Mouse (Mus musculus): ENCODE data around the gene Notum. TPM values are rescaled to one million over a fixed set of nuclear protein-coding genes. Genes with fewer than 3 reads are reported as not detected.
"Not testable (repeated sequence)": the region's sequence is repeated elsewhere in the genome, so short reads cannot be mapped to it uniquely, and the experiment has no call there.

Notum gene
- polyA plus RNA-seq, 1 experiment from 2014 or later = 0.49 TPM

DNA sequence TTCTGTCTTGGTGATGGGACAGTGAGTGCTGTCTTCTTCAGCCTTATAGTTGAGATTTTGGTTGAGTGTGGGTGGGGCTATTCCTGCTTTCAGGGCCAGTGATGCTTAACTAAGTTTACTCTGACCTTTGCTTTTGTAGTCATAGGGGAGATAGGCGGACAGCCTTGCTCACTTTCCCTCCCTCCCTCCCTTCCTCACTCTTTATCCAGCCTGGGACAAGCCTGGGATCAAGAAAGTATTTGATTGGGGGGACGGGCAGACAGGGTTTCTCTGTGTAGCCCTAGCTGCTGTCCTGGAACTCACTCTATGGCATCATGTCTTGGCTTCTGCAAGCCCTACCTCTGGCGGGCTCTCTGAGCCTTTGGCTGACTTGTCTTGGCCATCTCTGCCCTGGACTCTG is 32.5 kb upstream of the Notum start:
- Histone ChIP-seq H3K36me3 (replicated peaks) (peaks cover 55% of the 10 kb centered on the region), H3K4me2 (no peak overlapping the region), H3K4me1 (peaks cover 15% of the 10 kb centered on the region), H3K4me3 (replicated peaks) (no peak overlapping the region), H3K27me3 (no peaks in the 10 kb centered on the region), H3K9ac (no peak overlapping the region), H3K27ac (no peak overlapping the region), H3K9me3 (no peaks in the 10 kb centered on the region)
- no peak for ATAC-seq (ENCODE audit: low FRiP score)
- WGBS = 59% methylated on average over 3 of the region's 3 CpGs

DNA sequence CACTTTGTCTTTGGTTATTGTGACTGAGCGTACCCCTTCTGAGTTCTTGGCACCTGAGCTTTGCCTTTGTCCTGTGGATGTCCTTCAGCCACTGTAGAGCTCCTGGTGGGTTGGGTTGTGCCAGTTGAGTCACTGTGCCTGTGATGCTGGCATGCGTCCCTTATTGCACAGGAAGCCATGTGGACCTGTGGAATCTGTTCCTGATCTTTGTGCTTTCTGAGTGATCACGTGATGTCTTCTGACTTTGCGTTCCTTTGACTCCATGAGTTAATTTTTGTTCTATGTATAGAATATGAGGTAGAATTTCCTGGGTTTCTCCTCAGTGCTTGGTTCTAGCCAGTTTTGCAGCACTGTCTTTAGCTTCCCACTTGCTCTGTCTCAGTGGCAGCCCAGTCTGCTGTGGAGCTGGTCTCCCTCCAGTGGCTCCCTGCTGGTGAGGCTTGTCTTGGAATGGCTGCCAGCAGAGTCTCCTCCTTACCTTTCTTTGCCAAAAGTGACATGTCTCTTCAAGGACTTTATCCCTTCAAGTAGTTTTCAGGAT is 31.6 kb upstream of the Notum start:
- Histone ChIP-seq H3K4me1 (peaks cover 15% of the 10 kb centered on the region), H3K27ac (no peak overlapping the region), H3K9me3 (no peaks in the 10 kb centered on the region), H3K9ac (no peak overlapping the region), H3K4me2 (no peak overlapping the region), H3K36me3 (replicated peaks) (peaks cover 63% of the 10 kb centered on the region), H3K4me3 (replicated peaks) (no peak overlapping the region), H3K27me3 (no peaks in the 10 kb centered on the region)
- ATAC-seq (ENCODE audit: low FRiP score) = no peak
- over 99% methylated on average over 4 of the region's 4 CpGs for WGBS

GRCm38 (mm10) chr11:120689365-120689764 is 28.4 kb upstream of the Notum start:
- 94% methylated on average over 3 of the region's 3 CpGs for WGBS
- Histone ChIP-seq H3K9ac (no peak overlapping the region), H3K27ac (no peak overlapping the region), H3K27me3 (no peaks in the 10 kb centered on the region), H3K36me3 (replicated peaks) (peaks cover 64% of the 10 kb centered on the region), H3K9me3 (no peaks in the 10 kb centered on the region), H3K4me1 (no peaks in the 10 kb centered on the region), H3K4me2 (no peak overlapping the region), H3K4me3 (replicated peaks) (no peak overlapping the region)
- no peak for ATAC-seq (ENCODE audit: low FRiP score)

DNA sequence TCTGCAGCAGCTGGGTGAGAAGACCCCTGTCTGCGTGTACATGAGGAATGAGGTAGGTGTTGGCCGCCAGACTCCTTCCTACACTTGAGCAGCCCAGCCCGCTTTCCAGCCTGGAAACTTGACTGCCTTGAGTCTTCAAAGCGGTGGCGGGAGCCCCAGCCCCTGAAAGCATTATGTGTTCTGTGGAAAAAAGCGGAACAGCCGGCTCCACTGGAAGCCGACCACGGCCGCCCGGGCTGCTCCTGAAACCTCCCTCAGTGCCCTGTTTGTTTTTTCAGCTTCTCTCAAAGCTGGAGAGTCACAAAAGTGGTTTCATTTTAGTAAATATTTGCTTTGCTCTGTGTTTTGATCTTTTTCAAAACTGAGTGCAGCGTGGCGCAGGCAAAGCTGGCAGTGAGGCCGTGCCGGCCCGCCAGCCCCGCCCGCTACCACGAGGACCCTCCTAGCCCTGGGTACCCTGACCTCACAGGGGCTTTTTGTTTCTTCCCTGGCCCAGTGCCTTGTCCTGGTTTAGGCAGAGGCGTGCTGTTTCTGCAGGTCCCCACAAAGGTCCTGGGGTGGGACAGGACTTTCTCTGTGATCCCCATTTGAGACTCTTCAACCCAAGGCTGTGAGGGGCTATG is 25.8 kb upstream of the Notum start:
- H3K4me2 ChIP-seq = no peak overlapping the region
- H3K9ac ChIP-seq = no peak overlapping the region
- 87% methylated on average over 20 of the region's 20 CpGs for WGBS
- no peak overlapping the region for H3K4me3 ChIP-seq (replicated peaks)
- H3K36me3 ChIP-seq (replicated peaks) = peaks cover 67% of the 10 kb centered on the region
- no peaks in the 10 kb centered on the region for H3K4me1 ChIP-seq
- no peak overlapping the region for H3K27ac ChIP-seq
- no peak for ATAC-seq (ENCODE audit: low FRiP score)
- H3K27me3 ChIP-seq = no peaks in the 10 kb centered on the region
- no peaks in the 10 kb centered on the region for H3K9me3 ChIP-seq

- peaks cover 70% of the 10 kb centered on the region for H3K36me3 ChIP-seq (replicated peaks)
Observed at GRCm38 (mm10) chr11:120684660-120685059, 23.7 kb upstream of the Notum start.

DNA sequence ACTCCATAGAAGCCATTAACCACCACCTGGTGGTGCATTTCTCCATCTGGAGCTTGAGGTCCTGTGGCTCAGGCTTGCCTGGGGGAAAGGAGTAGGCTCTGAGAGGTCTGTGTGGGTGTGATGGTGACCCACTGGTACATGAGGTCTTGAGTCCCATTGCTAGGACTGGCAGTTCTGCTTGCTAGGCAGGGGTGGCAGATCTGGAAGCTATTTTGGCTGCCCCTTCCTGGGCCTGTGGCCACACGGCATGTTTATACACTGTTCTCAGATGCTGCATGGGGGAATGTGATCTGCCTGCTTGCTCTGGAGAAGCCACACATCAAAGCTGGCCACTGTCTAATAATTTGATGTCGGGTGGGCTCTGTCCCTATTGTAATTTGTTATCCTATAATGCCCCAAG is 23.1 kb upstream of the Notum start:
- WGBS = 77% methylated on average over 2 of the region's 2 CpGs
- no peak for ATAC-seq (ENCODE audit: low FRiP score)
- Histone ChIP-seq H3K4me1 (no peaks in the 10 kb centered on the region), H3K9ac (no peak overlapping the region), H3K36me3 (replicated peaks) (peaks cover 71% of the 10 kb centered on the region), H3K4me3 (replicated peaks) (no peak overlapping the region), H3K27me3 (no peaks in the 10 kb centered on the region), H3K9me3 (no peaks in the 10 kb centered on the region), H3K4me2 (no peak overlapping the region), H3K27ac (no peak overlapping the region)

More at GRCm38 (mm10) chr11:120684660-120685059, 23.7 kb upstream of the Notum start:
- Histone ChIP-seq H3K4me2 (no peak overlapping the region), H3K4me1 (no peaks in the 10 kb centered on the region), H3K9me3 (no peaks in the 10 kb centered on the region), H3K4me3 (replicated peaks) (no peak overlapping the region), H3K27ac (no peak overlapping the region), H3K9ac (no peak overlapping the region), H3K27me3 (no peaks in the 10 kb centered on the region)
- no peak for ATAC-seq (ENCODE audit: low FRiP score)
- 88% methylated on average over 2 of the region's 2 CpGs for WGBS

GRCm38 (mm10) chr11:120683536-120683935 is 22.6 kb upstream of the Notum start:
- Histone ChIP-seq H3K9me3 (no peaks in the 10 kb centered on the region), H3K36me3 (replicated peaks) (peaks cover 70% of the 10 kb centered on the region), H3K27ac (no peak overlapping the region), H3K27me3 (no peaks in the 10 kb centered on the region), H3K4me2 (no peak overlapping the region), H3K9ac (no peak overlapping the region), H3K4me1 (no peaks in the 10 kb centered on the region), H3K4me3 (replicated peaks) (no peak overlapping the region)
- no peak for ATAC-seq (ENCODE audit: low FRiP score)
- 96% methylated on average over 3 of the region's 3 CpGs for WGBS

DNA sequence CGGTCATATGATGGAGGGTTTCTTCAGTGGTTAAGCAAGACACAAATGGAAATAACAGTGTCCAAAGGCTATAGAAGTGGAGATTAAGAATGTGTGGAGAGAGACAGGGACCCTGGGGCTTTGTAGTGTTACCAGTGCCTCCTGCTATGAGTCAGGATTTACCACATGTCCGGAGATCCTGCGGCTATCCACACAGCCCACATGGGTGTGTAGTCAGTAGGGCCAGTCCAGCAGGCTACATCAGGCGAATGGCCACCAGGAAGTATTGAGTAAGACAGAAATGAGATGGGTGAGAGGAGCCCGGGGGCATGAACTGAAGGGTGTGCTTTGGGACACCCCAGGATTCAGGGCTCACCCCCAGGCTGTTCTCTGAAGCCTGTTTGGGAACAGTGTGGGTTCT is 21.7 kb upstream of the Notum start:
- no peaks in the 10 kb centered on the region for H3K27me3 ChIP-seq
- H3K36me3 ChIP-seq (replicated peaks) = peaks cover 71% of the 10 kb centered on the region
- no peak overlapping the region for H3K9ac ChIP-seq
- no peak overlapping the region for H3K4me2 ChIP-seq
- no peak for ATAC-seq (ENCODE audit: low FRiP score)
- H3K27ac ChIP-seq = no peak overlapping the region
- 95% methylated on average over 5 of the region's 5 CpGs for WGBS
- no peak overlapping the region for H3K4me3 ChIP-seq (replicated peaks)
- no peaks in the 10 kb centered on the region for H3K4me1 ChIP-seq
- H3K9me3 ChIP-seq = no peaks in the 10 kb centered on the region

GRCm38 (mm10) chr11:120679909-120680308 is 18.9 kb upstream of the Notum start:
- H3K27me3 ChIP-seq = no peaks in the 10 kb centered on the region

DNA sequence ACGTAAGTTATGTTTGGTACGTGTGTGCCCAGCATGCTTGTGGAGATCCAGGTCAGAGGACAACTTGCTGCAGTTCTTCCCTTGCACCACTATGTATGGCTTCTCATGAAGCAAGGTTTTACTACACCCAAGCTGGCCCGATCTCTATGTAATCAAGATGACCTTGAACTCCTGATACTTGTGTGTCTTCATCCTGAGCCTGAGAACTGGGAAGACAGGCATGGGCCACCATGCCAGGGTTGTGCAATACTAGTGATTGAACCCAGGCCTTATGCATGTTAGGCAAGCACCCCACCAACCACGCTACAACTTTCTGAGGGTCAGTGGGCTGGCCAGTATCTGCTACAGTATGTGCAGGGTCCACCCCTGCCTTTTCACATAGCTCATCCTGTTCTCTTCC is 16.0 kb upstream of the Notum start:
- H3K27me3 ChIP-seq = no peaks in the 10 kb centered on the region
- ATAC-seq (ENCODE audit: low FRiP score) = no peak
- H3K4me1 ChIP-seq = peaks cover 18% of the 10 kb centered on the region
- no peak overlapping the region for H3K4me3 ChIP-seq (replicated peaks)
- H3K4me2 ChIP-seq = no peak overlapping the region
- 94% methylated on average over 4 of the region's 4 CpGs for WGBS
- H3K9ac ChIP-seq = no peak overlapping the region
- peaks cover 43% of the 10 kb centered on the region for H3K36me3 ChIP-seq (replicated peaks)
- no peaks in the 10 kb centered on the region for H3K9me3 ChIP-seq
- no peak overlapping the region for H3K27ac ChIP-seq

More at GRCm38 (mm10) chr11:120679909-120680308, 18.9 kb upstream of the Notum start:
- Histone ChIP-seq H3K4me2 (no peak overlapping the region), H3K36me3 (replicated peaks) (peaks cover 59% of the 10 kb centered on the region), H3K27ac (no peak overlapping the region), H3K4me3 (replicated peaks) (no peak overlapping the region), H3K9ac (no peak overlapping the region), H3K9me3 (no peaks in the 10 kb centered on the region), H3K4me1 (peaks cover 3% of the 10 kb centered on the region; the same call in 1 of the 2 replicates)
- 79% methylated on average over 3 of the region's 3 CpGs for WGBS
- ATAC-seq (ENCODE audit: low FRiP score) = no peak

- H3K27ac ChIP-seq; H3K4me3 ChIP-seq (replicated peaks); H3K9me3 ChIP-seq; ATAC-seq (ENCODE audit: low FRiP score); H3K9ac ChIP-seq; H3K27me3 ChIP-seq; H3K4me2 ChIP-seq: not testable (repeated sequence)
- Histone ChIP-seq H3K4me1 (peaks cover 18% of the 10 kb centered on the region), H3K36me3 (replicated peaks) (peaks cover 36% of the 10 kb centered on the region)
- WGBS = 89% methylated on average over 5 of the region's 5 CpGs
Observed at GRCm38 (mm10) chr11:120675875-120676274, 14.9 kb upstream of the Notum start.

GRCm38 (mm10) chr11:120673594-120674122 is 12.7 kb upstream of the Notum start:
- H3K27ac ChIP-seq = peak overlapping the region; percentile 91
- peak overlapping the region; percentile 81 for H3K9ac ChIP-seq
- H3K36me3 ChIP-seq (replicated peaks) = peaks cover 14% of the 10 kb centered on the region
- peak overlapping the region; percentile 88 for H3K4me2 ChIP-seq
- H3K4me3 ChIP-seq (replicated peaks) = peak overlapping the region; percentile 83
- H3K27me3 ChIP-seq = no peaks in the 10 kb centered on the region
- H3K9me3 ChIP-seq = no peaks in the 10 kb centered on the region
- peak; percentile 18 for ATAC-seq (ENCODE audit: low FRiP score)
- WGBS = 36% methylated on average over 12 of the region's 12 CpGs
- peaks cover 18% of the 10 kb centered on the region for H3K4me1 ChIP-seq

Measured in forebrain, embryonic 12.5 days (tissue).